Mouse (Mus musculus) midbrain, postnatal 0 days (tissue): ENCODE results near the gene Dync1i1. TPM values are rescaled to one million over a fixed set of nuclear protein-coding genes. Genes with fewer than 3 reads are reported as not detected.

Experiments
- ATAC-seq: fragments of 200-750 bp; cut with Nextera tagmentation; 2 replicates; pipeline ENCODE4 v1.8.0; 2017; ENCODE audit warnings: moderate number of reproducible peaks, mild to moderate bottlenecking, moderate TSS enrichment, moderate library complexity; ENCODE audit not compliant: low FRiP score
- DNase-seq: peaks from one replicate; pipeline ENCODE4 v3.0.0-alpha.2; 2015; ENCODE audit warnings: low spot score
- H3K27ac ChIP-seq: fragments of 300-500 bp; sonication (generic); 2 replicates; pipeline ENCODE4 v1.5.1; 2014; ENCODE audit warnings: low read depth, mild to moderate bottlenecking, low read length, mixed read lengths
- H3K27me3 ChIP-seq: fragments of 300-500 bp; sonication (generic); 2 replicates; pipeline ENCODE4 v1.6.1; 2014; ENCODE audit warnings: low read length, control low read depth, mixed read lengths; ENCODE audit not compliant: insufficient read depth
- H3K36me3 ChIP-seq: fragments of 300-500 bp; sonication (generic); 2 replicates; pipeline ENCODE4 v1.6.1; 2014; ENCODE audit warnings: low read length, control low read depth, mixed read lengths; ENCODE audit not compliant: insufficient read depth
- H3K4me1 ChIP-seq: fragments of 300-500 bp; sonication (generic); 2 replicates; pipeline ENCODE4 v1.6.1; 2014; ENCODE audit warnings: mild to moderate bottlenecking, control low read depth, antibody characterized with exemption, low read length, mixed read lengths; ENCODE audit not compliant: insufficient read depth
- H3K4me2 ChIP-seq: fragments of 300-500 bp; sonication (generic); 2 replicates; pipeline ENCODE4 v1.6.1; 2014; ENCODE audit warnings: low read depth, mild to moderate bottlenecking, low read length, mixed read lengths; ENCODE audit not compliant: poor library complexity, severe bottlenecking
- H3K4me3 ChIP-seq: fragments of 300-500 bp; sonication (generic); 2 replicates; pipeline ENCODE4 v1.5.1; 2014; ENCODE audit warnings: low read depth, mild to moderate bottlenecking, low read length, moderate library complexity
- H3K9ac ChIP-seq: fragments of 300-500 bp; sonication (generic); replicated peaks from 2 replicates; pipeline ENCODE4 v1.6.1; 2014; ENCODE audit warnings: mild to moderate bottlenecking, low read length, moderate library complexity, mixed read lengths; ENCODE audit not compliant: poor library complexity, severe bottlenecking
- H3K9me3 ChIP-seq: fragments of 300-500 bp; sonication (generic); 2 replicates; pipeline ENCODE4 v1.6.1; 2016; ENCODE audit warnings: low read length, control low read depth
- CTCF ChIP-seq: IDR thresholded peaks from 2 replicates; pipeline ENCODE4 v1.5.1; 2016; ENCODE audit warnings: antibody characterized with exemption, mild to moderate bottlenecking
- WGBS: fragments of 180-500 bp; shearing (Covaris S2); extraction: QIAGEN DNeasy Blood & Tissue Kit; methylation state at CpG from one replicate; pipeline ENCODE4 v1.1.7; 2014; 5-methylcytosine and 5-hydroxymethylcytosine counted together
- polyA plus RNA-seq: library from polyadenylated mRNA; unstranded; fragments of >200 nt; fragmentation: Nextera tagmentation; extraction: Ambion mirVana; gene quantifications from 2 replicates; pipeline ENCODE4 v1.2.1, GENCODE M21; 2015
- total RNA-seq: library from RNA; depleted of rRNA; stranded (reverse); fragments of >200 nt; gene quantifications from 2 replicates; pipeline ENCODE4 v1.2.3, GENCODE M21; 2014

Gene Dync1i1
- total and polyA plus RNA-seq, 2 experiments from 2014 or later, result 64.0 to 73.1 TPM

GRCm38 (mm10) chr6:6015616-6016015 lies 290.2 kb downstream of the Dync1i1 start:
- Histone ChIP-seq H3K27ac (no peak overlapping the region), H3K36me3 (no peaks in the 10 kb centered on the region), H3K4me2 (peak overlapping the region; percentile 36), H3K4me3 (peak overlapping the region; percentile 25), H3K27me3 (no peaks in the 10 kb centered on the region), H3K9me3 (no peaks in the 10 kb centered on the region), H3K4me1 (no peaks in the 10 kb centered on the region), H3K9ac (0 out of 2 replicates have a peak overlapping the region, but pooled peaks have one; percentile 13)
- DNase-seq (peak; percentile 48), ATAC-seq (0 out of 2 replicates have a peak, but pooled peaks have one; percentile 16)
- 40% methylated on average over 15 of the region's 15 CpGs for WGBS
- no peak for TF ChIP-seq CTCF

GRCm38 (mm10) chr6:6016931-6017330 lies 291.5 kb downstream of the Dync1i1 start:
- Histone ChIP-seq H3K27ac (no peak overlapping the region), H3K27me3 (no peaks in the 10 kb centered on the region), H3K36me3 (no peaks in the 10 kb centered on the region), H3K9ac (no peak overlapping the region), H3K9me3 (no peaks in the 10 kb centered on the region), H3K4me3 (no peak overlapping the region), H3K4me2 (no peak overlapping the region), H3K4me1 (no peaks in the 10 kb centered on the region)
- DNase-seq, result no peak
- WGBS, result 47% methylated on average over 9 of the region's 9 CpGs
- no peak for ATAC-seq
- TF ChIP-seq CTCF, result no peak

- Histone ChIP-seq H3K27ac (no peak overlapping the region), H3K9ac (no peak overlapping the region), H3K4me3 (no peak overlapping the region), H3K4me2 (no peak overlapping the region), H3K4me1 (no peaks in the 10 kb centered on the region), H3K9me3 (no peaks in the 10 kb centered on the region), H3K27me3 (no peaks in the 10 kb centered on the region), H3K36me3 (no peaks in the 10 kb centered on the region)
- no peak for ATAC-seq
- 47% methylated on average over 6 of the region's 6 CpGs for WGBS
- TF ChIP-seq CTCF, result no peak
- no peak for DNase-seq
Measured at GRCm38 (mm10) chr6:6023976-6024375, 298.5 kb downstream of the Dync1i1 start.

- H3K27ac ChIP-seq, result no peak overlapping the region
- H3K9ac ChIP-seq, result no peak overlapping the region
- no peak for ATAC-seq
- DNase-seq, result no peak
- H3K4me2 ChIP-seq, result no peak overlapping the region
- H3K4me3 ChIP-seq, result no peak overlapping the region
- 93% methylated on average over 6 of the region's 6 CpGs for WGBS
- no peaks in the 10 kb centered on the region for H3K4me1 ChIP-seq
- H3K27me3 ChIP-seq, result no peaks in the 10 kb centered on the region
- H3K36me3 ChIP-seq, result no peaks in the 10 kb centered on the region
- H3K9me3 ChIP-seq, result no peaks in the 10 kb centered on the region
- TF ChIP-seq CTCF, result no peak
Measured at GRCm38 (mm10) chr6:6027664-6028063, 302.2 kb downstream of the Dync1i1 start.

GRCm38 (mm10) chr6:6038773-6039550 lies 313.5 kb downstream of the Dync1i1 start:
- no peaks in the 10 kb centered on the region for H3K9me3 ChIP-seq
- H3K4me2 ChIP-seq, result no peak overlapping the region
- H3K27ac ChIP-seq, result no peak overlapping the region
- no peak overlapping the region for H3K4me3 ChIP-seq
- 31% methylated on average over 18 of the region's 18 CpGs for WGBS
- H3K9ac ChIP-seq, result no peak overlapping the region
- ATAC-seq (no peak), DNase-seq (peak; percentile 4)
- no peaks in the 10 kb centered on the region for H3K27me3 ChIP-seq
- no peaks in the 10 kb centered on the region for H3K36me3 ChIP-seq
- TF ChIP-seq CTCF, result no peak
- no peaks in the 10 kb centered on the region for H3K4me1 ChIP-seq

- Histone ChIP-seq H3K9ac (no peak overlapping the region), H3K27ac (no peak overlapping the region), H3K9me3 (no peaks in the 10 kb centered on the region), H3K4me1 (no peaks in the 10 kb centered on the region), H3K27me3 (no peaks in the 10 kb centered on the region), H3K36me3 (no peaks in the 10 kb centered on the region), H3K4me2 (no peak overlapping the region), H3K4me3 (no peak overlapping the region)
- TF ChIP-seq CTCF, result no peak
- 77% methylated on average over 12 of the region's 12 CpGs for WGBS
- ATAC-seq (no peak), DNase-seq (no peak)
Measured at GRCm38 (mm10) chr6:6046729-6047424, 321.4 kb downstream of the Dync1i1 start.
